Mouse (Mus musculus): ENCODE measurements around the gene Usp34. TPM values are rescaled to one million over a fixed set of nuclear protein-coding genes. Genes with fewer than 3 reads are reported as not detected.

The Usp34 gene
- total and polyA plus RNA-seq, 3 experiments, result 30.4 to 36.6 (median 34.9) TPM

GRCm38 (mm10) chr11:23380055-23380454, 73.4 kb downstream of the Usp34 start:
- Histone ChIP-seq H3K9me3 (replicated peaks; ENCODE audit: insufficient read depth, low read length) (no peaks in the 10 kb centered on the region), H3K4me1 (ENCODE audit: control insufficient read depth in 1 of 2, insufficient read depth in 2 of 2, low read length in 2 of 2) (no peaks in the 10 kb centered on the region), H3K79me2 (ENCODE audit: control insufficient read depth, insufficient read depth, low read length, poor library complexity) (no peaks in the 10 kb centered on the region), H3K36me3 (ENCODE audit: control insufficient read depth in 1 of 2, insufficient read depth in 2 of 2, low read length in 2 of 2) (peaks cover 0 to 45% of the 10 kb centered on the region in 2 experiments; a peak in 3 of 4 replicates), H3K27ac (ENCODE audit: control insufficient read depth, low read depth, low read length) (no peak overlapping the region), H3K27me3 (ENCODE audit: control insufficient read depth in 1 of 2, insufficient read depth in 2 of 2, low read length in 2 of 2) (no peaks in the 10 kb centered on the region), H3K9ac (ENCODE audit: control insufficient read depth, low read depth, low read length, poor library complexity, severe bottlenecking) (no peak overlapping the region), H3K4me3 (ENCODE audit: control insufficient read depth in 1 of 2, insufficient read depth in 1 of 2, low read depth in 2 of 2, low read length in 2 of 2) (no peak overlapping the region)
- TF ChIP-seq KAT2A (conservative IDR thresholded peaks at IDR 0.05; ENCODE audit: low read depth, low read length) (no peak), ZKSCAN1 (IDR thresholded peaks at IDR 0.05; ENCODE audit: low read depth, low read length) (no peak), POLR2AphosphoS2 (IDR thresholded peaks at IDR 0.05; ENCODE audit: low read length) (no peak)
- no peak for DNase-seq (ENCODE audit: low read depth, low spot score)

GRCm38 (mm10) chr11:23380595-23380994, 73.9 kb downstream of the Usp34 start:
- H3K27ac ChIP-seq (ENCODE audit: control insufficient read depth, low read depth, low read length), result no peak overlapping the region
- H3K4me1 ChIP-seq (ENCODE audit: control insufficient read depth in 1 of 2, insufficient read depth in 2 of 2, low read length in 2 of 2), result no peaks in the 10 kb centered on the region
- H3K79me2 ChIP-seq (ENCODE audit: control insufficient read depth, insufficient read depth, low read length, poor library complexity), result no peaks in the 10 kb centered on the region
- no peak overlapping the region for H3K9ac ChIP-seq (ENCODE audit: control insufficient read depth, low read depth, low read length, poor library complexity, severe bottlenecking)
- H3K27me3 ChIP-seq (ENCODE audit: control insufficient read depth in 1 of 2, insufficient read depth in 2 of 2, low read length in 2 of 2), result no peaks in the 10 kb centered on the region
- H3K9me3 ChIP-seq (replicated peaks; ENCODE audit: insufficient read depth, low read length), result no peaks in the 10 kb centered on the region
- TF ChIP-seq RAD21 (IDR thresholded peaks at IDR 0.05; ENCODE audit: low read depth, low read length), result no peak
- TF ChIP-seq TAL1 (IDR thresholded peaks at IDR 0.05; ENCODE audit: low read length), result no peak
- TF ChIP-seq GABPA (IDR thresholded peaks at IDR 0.05; ENCODE audit: low read depth, low read length), result no peak
- no peak for TF ChIP-seq MAZ (IDR thresholded peaks at IDR 0.05; ENCODE audit: low read depth, low read length)
- no peak for TF ChIP-seq NELFE (IDR thresholded peaks at IDR 0.05; ENCODE audit: low read depth, low read length)
- no peak for TF ChIP-seq BHLHE40 (IDR thresholded peaks at IDR 0.05; ENCODE audit: borderline replicate concordance, low read depth, low read length)
- TF ChIP-seq CTCF (IDR thresholded peaks at IDR 0.05 in 2 of 3, conservative IDR thresholded peaks at IDR 0.05 in 1 of 3; ENCODE audit: control insufficient read depth in 1 of 3, insufficient read depth in 1 of 3, low read depth in 2 of 3, low read length in 3 of 3, poor library complexity in 1 of 3, severe bottlenecking in 1 of 3), result no peak
- TF ChIP-seq POLR2AphosphoS2 (IDR thresholded peaks at IDR 0.05; ENCODE audit: low read length), result no peak
- no peak for TF ChIP-seq CHD1 (IDR thresholded peaks at IDR 0.05; ENCODE audit: low read depth, low read length)
- TF ChIP-seq CHD2 (IDR thresholded peaks at IDR 0.05; ENCODE audit: low read length), result no peak
- TF ChIP-seq MYB (IDR thresholded peaks at IDR 0.05; ENCODE audit: low read depth, low read length), result no peak
- TF ChIP-seq POLR2AphosphoS5 (IDR thresholded peaks at IDR 0.05; ENCODE audit: borderline replicate concordance, low read depth, low read length), result no peak
- TF ChIP-seq POLR2A (IDR thresholded peaks at IDR 0.05; ENCODE audit: control insufficient read depth in 1 of 2, insufficient read depth in 1 of 2, low read depth in 1 of 2, low read length in 2 of 2, poor library complexity in 1 of 2), result no peak
- no peak for TF ChIP-seq MAFK (IDR thresholded peaks at IDR 0.05; ENCODE audit: borderline replicate concordance, low read depth, low read length)
- no peak for TF ChIP-seq MEF2A (IDR thresholded peaks at IDR 0.05; ENCODE audit: extremely low read depth, insufficient replicate concordance, low read depth, low read length, poor library complexity, severe bottlenecking)
- TF ChIP-seq JUND (IDR thresholded peaks at IDR 0.05; ENCODE audit: low read depth, low read length), result no peak
- no peak for TF ChIP-seq SMC3 (IDR thresholded peaks at IDR 0.05; ENCODE audit: low read depth, low read length)
- no peak for TF ChIP-seq USF2 (IDR thresholded peaks at IDR 0.05; ENCODE audit: borderline replicate concordance in 1 of 2, insufficient read depth in 1 of 2, low read depth in 1 of 2, low read length in 2 of 2)
- no peak for TF ChIP-seq MYC (IDR thresholded peaks at IDR 0.05; ENCODE audit: low read depth, low read length)
- TF ChIP-seq E2F4 (IDR thresholded peaks at IDR 0.05; ENCODE audit: borderline replicate concordance, low read depth, low read length), result no peak
- no peak overlapping the region for H3K4me3 ChIP-seq (ENCODE audit: control insufficient read depth in 1 of 2, insufficient read depth in 1 of 2, low read depth in 2 of 2, low read length in 2 of 2)
- DNase-seq (ENCODE audit: low read depth, low spot score), result no peak
- H3K36me3 ChIP-seq (ENCODE audit: control insufficient read depth in 1 of 2, insufficient read depth in 2 of 2, low read length in 2 of 2), result peaks cover 0 to 46% of the 10 kb centered on the region in 2 experiments; a peak in 3 of 4 replicates

Measured in MEL (cell line).